8 mouse cellular contexts compared by ENCODE assay signal in genomic region chr19:46045696-46046311, GRCm38 (mm10). TPM values are rescaled to one million over a fixed set of nuclear protein-coding genes. Genes with fewer than 3 reads are reported as not detected.
DNase-seq lines count a peak whose midpoint lies in the region; ATAC-seq and TF ChIP-seq lines count a peak whose summit lies in the region.

No protein-coding gene starts in this region.

- no peak for TF ChIP-seq CTCF in midbrain, postnatal 0 days (IDR thresholded peaks at IDR 0.05)

- DNase-seq in thymus, postnatal 4 days, result peak; percentile 41
- no peak for DNase-seq in thymus, postnatal 25 days
- DNase-seq in cerebellum, postnatal 14 days, result peak; percentile 57 to 74
- peak; percentile 64 for DNase-seq in gastrocnemius, postnatal 14 days
- no peak for DNase-seq in liver, embryonic 11.5 days (ENCODE audit: low spot score)
- peak; percentile 84 for DNase-seq in midbrain, postnatal 0 days (ENCODE audit: low spot score)
- DNase-seq in testis, postnatal 14 days (ENCODE audit: low spot score), result peak; percentile 69

- peaks cover 56% of the 10 kb centered on the region for H3K4me1 ChIP-seq in liver, embryonic 11.5 days (replicated peaks; ENCODE audit: control insufficient read depth, insufficient read depth, low read length)
- H3K4me1 ChIP-seq in midbrain, postnatal 0 days (ENCODE audit: insufficient read depth, low read length), result peaks cover 25% of the 10 kb centered on the region

- no peaks in the 10 kb centered on the region for H3K27me3 ChIP-seq in liver, embryonic 11.5 days (replicated peaks; ENCODE audit: control insufficient read depth, insufficient read depth, low read length)
- H3K27me3 ChIP-seq in midbrain, postnatal 0 days (ENCODE audit: insufficient read depth, low read length), result no peaks in the 10 kb centered on the region

- ATAC-seq in inflammation-experienced regulatory T-cells, adult 6 months, result peak; percentile 24
- peak; percentile 32 for ATAC-seq in liver, embryonic 11.5 days (replicated peaks; ENCODE audit: low FRiP score)
- ATAC-seq in midbrain, postnatal 0 days (ENCODE audit: low FRiP score), result peak; percentile 71

- peak overlapping the region; percentile 85 for H3K27ac ChIP-seq in liver, embryonic 11.5 days (ENCODE audit: low read depth, low read length)
- H3K27ac ChIP-seq in midbrain, postnatal 0 days (ENCODE audit: low read depth, low read length), result peak overlapping the region; percentile 96

- 2% methylated on average over 7 of the region's 7 CpGs for WGBS in liver, embryonic 11.5 days
- 0% methylated on average over 6 of the region's 7 CpGs for WGBS in midbrain, postnatal 0 days

- intact Hi-C loops in gastrocnemius, postnatal 14 days (cut with DNase I; ENCODE audit: low total_unique reads), result no loop called here

- H3K4me3 ChIP-seq in liver, embryonic 11.5 days (ENCODE audit: low read depth, low read length), result peak overlapping the region; percentile 97
- H3K4me3 ChIP-seq in midbrain, postnatal 0 days (ENCODE audit: low read depth, low read length), result peak overlapping the region; percentile 93

- H3K36me3 ChIP-seq in liver, embryonic 11.5 days (ENCODE audit: control insufficient read depth, insufficient read depth, low read length), result no peaks in the 10 kb centered on the region
- H3K36me3 ChIP-seq in midbrain, postnatal 0 days (ENCODE audit: insufficient read depth, low read length), result no peaks in the 10 kb centered on the region

- no peaks in the 10 kb centered on the region for H3K9me3 ChIP-seq in liver, embryonic 11.5 days (ENCODE audit: control insufficient read depth, low read length)
- H3K9me3 ChIP-seq in midbrain, postnatal 0 days (ENCODE audit: low read length), result no peaks in the 10 kb centered on the region

- H3K4me2 ChIP-seq in liver, embryonic 11.5 days, result peak overlapping the region; percentile 92
- peak overlapping the region; percentile 90 for H3K4me2 ChIP-seq in midbrain, postnatal 0 days (ENCODE audit: low read depth, low read length, poor library complexity, severe bottlenecking)

- peak overlapping the region; percentile 96 for H3K9ac ChIP-seq in liver, embryonic 11.5 days (ENCODE audit: low read depth, low read length)
- H3K9ac ChIP-seq in midbrain, postnatal 0 days (replicated peaks; ENCODE audit: low read length, poor library complexity, severe bottlenecking), result peak overlapping the region; percentile 99

RNA-seq across cellular contexts. Expression of gene Ldb1, which starts 0.8 kb away (rescaled TPM):
- total RNA-seq in gastrocnemius, postnatal 14 days (2021), result 10 to 100 TPM; 26.2 to 28.5 TPM
- 10 to 100 TPM; 28.4 to 51.7 (median 49.6) TPM for polyA plus RNA-seq in inflammation-experienced regulatory T-cells, adult 6 months (2017; shearing (Covaris generic))
- polyA plus RNA-seq in liver, embryonic 11.5 days (2014; fragmentation: Nextera tagmentation; extraction: Ambion mirVana), result 67.5 and 78.9 TPM in 2 replicates
- 121 and 139 TPM in 2 replicates for total RNA-seq in midbrain, postnatal 0 days (2014; rRNA removed)
- 83.7 and 84.5 TPM in 2 replicates for polyA plus RNA-seq in midbrain, postnatal 0 days (2015; fragmentation: Nextera tagmentation; extraction: Ambion mirVana)

RNA-seq across cellular contexts. Expression of gene Pprc1, which starts 1.1 kb away (rescaled TPM):
- total RNA-seq in gastrocnemius, postnatal 14 days (2021), result 10 to 100 TPM; 11.2 to 11.5 TPM
- polyA plus RNA-seq in inflammation-experienced regulatory T-cells, adult 6 months (2017; shearing (Covaris generic)), result 10 to 100 TPM; 10.4 to 20.5 (median 20.3) TPM
- 73.2 and 77.2 TPM in 2 replicates for polyA plus RNA-seq in liver, embryonic 11.5 days (2014; fragmentation: Nextera tagmentation; extraction: Ambion mirVana)
- total RNA-seq in midbrain, postnatal 0 days (2014; rRNA removed), result 9.9 and 10.4 TPM in 2 replicates
- 8.8 and 9.8 TPM in 2 replicates for polyA plus RNA-seq in midbrain, postnatal 0 days (2015; fragmentation: Nextera tagmentation; extraction: Ambion mirVana)

RNA-seq across cellular contexts. Expression of gene Nolc1, which starts 29.9 kb away (rescaled TPM):
- 10 to 100 TPM; 17.5 to 25.5 TPM for total RNA-seq in gastrocnemius, postnatal 14 days (2021)
- polyA plus RNA-seq in inflammation-experienced regulatory T-cells, adult 6 months (2017; shearing (Covaris generic)), result 10 to 100 TPM; 53.4 to 77.2 (median 65.0) TPM
- polyA plus RNA-seq in liver, embryonic 11.5 days (2014; fragmentation: Nextera tagmentation; extraction: Ambion mirVana), result 211 TPM in 2 replicates
- total RNA-seq in midbrain, postnatal 0 days (2014; rRNA removed), result 26.0 and 35.5 TPM in 2 replicates
- 55.7 and 63.5 TPM in 2 replicates for polyA plus RNA-seq in midbrain, postnatal 0 days (2015; fragmentation: Nextera tagmentation; extraction: Ambion mirVana)

RNA-seq across cellular contexts. Expression of gene Hps6, which starts 42.5 kb away (rescaled TPM):
- 1 to 10 TPM; 3.1 to 3.8 TPM for total RNA-seq in gastrocnemius, postnatal 14 days (2021)
- 1 to 10 TPM; 1.3 to 3.1 (median 2.6) TPM for polyA plus RNA-seq in inflammation-experienced regulatory T-cells, adult 6 months (2017; shearing (Covaris generic))
- 4.9 and 5.4 TPM in 2 replicates for polyA plus RNA-seq in liver, embryonic 11.5 days (2014; fragmentation: Nextera tagmentation; extraction: Ambion mirVana)
- 8.9 and 9.4 TPM in 2 replicates for total RNA-seq in midbrain, postnatal 0 days (2014; rRNA removed)
- 3.9 and 4.6 TPM in 2 replicates for polyA plus RNA-seq in midbrain, postnatal 0 days (2015; fragmentation: Nextera tagmentation; extraction: Ambion mirVana)

RNA-seq across cellular contexts. Expression of gene Armh3, which starts 47.5 kb away (rescaled TPM):
- 10 to 100 TPM; 10.8 to 10.9 TPM for total RNA-seq in gastrocnemius, postnatal 14 days (2021)
- 10 to 100 TPM in 1 of 3 experiments, 1 to 10 TPM in 2; 8.0 to 10.9 (median 9.5) TPM for polyA plus RNA-seq in inflammation-experienced regulatory T-cells, adult 6 months (2017; shearing (Covaris generic))
- 9.2 and 12.2 TPM in 2 replicates for polyA plus RNA-seq in liver, embryonic 11.5 days (2014; fragmentation: Nextera tagmentation; extraction: Ambion mirVana)
- total RNA-seq in midbrain, postnatal 0 days (2014; rRNA removed), result 17.4 and 18.9 TPM in 2 replicates
- polyA plus RNA-seq in midbrain, postnatal 0 days (2015; fragmentation: Nextera tagmentation; extraction: Ambion mirVana), result 18.1 and 20.1 TPM in 2 replicates

Comparison
In these comparisons a context has a peak if more than half of its experiments do, and no peak if none do; other contexts are left out.
1. DNase-seq: peak in thymus, postnatal 4 days (single experiment), cerebellum, postnatal 14 days (2 of 2), gastrocnemius, postnatal 14 days (single experiment), midbrain, postnatal 0 days (single experiment) and testis, postnatal 14 days (single experiment); none in thymus, postnatal 25 days (single experiment) and liver, embryonic 11.5 days (single experiment).
2. Peak in every context shown above with its lines, with median percentiles within 50 percentile points of each other: ATAC-seq.